Comparison of ENCODE assay signal across 14 mouse cellular contexts in genomic region chr2:173770620-173771019, GRCm38 (mm10). TPM values are rescaled to one million over a fixed set of nuclear protein-coding genes. Genes with fewer than 3 reads are reported as not detected.
DNase-seq lines count a peak whose midpoint lies in the region; ATAC-seq and TF ChIP-seq lines count a peak whose summit lies in the region.
"Had no signal": no experiment of that assay in that cellular context is flagged by ENCODE, and none has a peak within 500 bp of the region (broad histone marks: within the 10 kb centered on the region; RNA-seq: fewer than 3 reads in every experiment).

No protein-coding gene starts in this region.

- no peaks in the 10 kb centered on the region for H3K9me3 ChIP-seq in midbrain, embryonic 12.5 days
- no peaks in the 10 kb centered on the region for H3K9me3 ChIP-seq in midbrain, embryonic 11.5 days (ENCODE audit: control insufficient read depth, low read length)
- H3K9me3 ChIP-seq in neural tube, embryonic 12.5 days, result no peaks in the 10 kb centered on the region
- H3K9me3 ChIP-seq: heart, embryonic 13.5 days; liver, embryonic 12.5 days had no signal

- peak overlapping the region; percentile 15; the same call in 1 of the 2 replicates for H3K27ac ChIP-seq in midbrain, embryonic 12.5 days (replicated peaks)
- no peak overlapping the region for H3K27ac ChIP-seq in midbrain, embryonic 11.5 days (ENCODE audit: low read depth, low read length)
- H3K27ac ChIP-seq in embryonic fibroblast, embryonic 13.5 days (ENCODE audit: insufficient read depth, low read length), result peak overlapping the region; percentile 39
- H3K27ac ChIP-seq in neural tube, embryonic 12.5 days, result peak overlapping the region; percentile 42; the same call in 1 of the 2 replicates
- H3K27ac ChIP-seq: liver, embryonic 12.5 days had no signal

- 0 out of 2 replicates have a peak, but pooled peaks cover 10% of the 10 kb centered on the region for H3K36me3 ChIP-seq in midbrain, embryonic 12.5 days
- no peaks in the 10 kb centered on the region for H3K36me3 ChIP-seq in midbrain, embryonic 11.5 days (ENCODE audit: control insufficient read depth, insufficient read depth, low read length)
- H3K36me3 ChIP-seq in neural tube, embryonic 12.5 days, result no peaks in the 10 kb centered on the region; the same call in 1 of the 2 replicates

- no peak for TF ChIP-seq POLR2A in embryonic fibroblast, embryonic 13.5 days (IDR thresholded peaks at IDR 0.05; ENCODE audit: low read depth, low read length)

- H3K4me1 ChIP-seq in midbrain, embryonic 12.5 days, result peaks cover 46% of the 10 kb centered on the region
- peaks cover 14% of the 10 kb centered on the region for H3K4me1 ChIP-seq in midbrain, embryonic 11.5 days (ENCODE audit: control insufficient read depth, insufficient read depth, low read length)
- peaks cover 10% of the 10 kb centered on the region; the same call in 1 of the 2 replicates for H3K4me1 ChIP-seq in embryonic fibroblast, embryonic 13.5 days (ENCODE audit: control insufficient read depth, insufficient read depth, low read length)
- peaks cover 75% of the 10 kb centered on the region for H3K4me1 ChIP-seq in neural tube, embryonic 12.5 days

- no peak overlapping the region for H3K4me2 ChIP-seq in midbrain, embryonic 12.5 days (replicated peaks)
- H3K4me2 ChIP-seq in midbrain, embryonic 11.5 days, result no peak overlapping the region
- no peak overlapping the region for H3K4me2 ChIP-seq in neural tube, embryonic 12.5 days (replicated peaks)
- H3K4me2 ChIP-seq: heart, embryonic 13.5 days; liver, embryonic 12.5 days had no signal

- no peak for TF ChIP-seq CTCF in embryonic fibroblast, embryonic 13.5 days (IDR thresholded peaks at IDR 0.05; ENCODE audit: borderline replicate concordance, insufficient read depth, low read length)

- no peak overlapping the region for H3K9ac ChIP-seq in midbrain, embryonic 12.5 days (replicated peaks)
- no peak overlapping the region for H3K9ac ChIP-seq in midbrain, embryonic 11.5 days (ENCODE audit: low read length)
- H3K9ac ChIP-seq in neural tube, embryonic 12.5 days, result no peak overlapping the region
- H3K9ac ChIP-seq: heart, embryonic 13.5 days; liver, embryonic 12.5 days had no signal

- no peak overlapping the region for H3K4me3 ChIP-seq in midbrain, embryonic 12.5 days
- H3K4me3 ChIP-seq in midbrain, embryonic 11.5 days (ENCODE audit: low read depth, low read length), result no peak overlapping the region
- no peak overlapping the region for H3K4me3 ChIP-seq in embryonic fibroblast, embryonic 13.5 days (ENCODE audit: insufficient read depth, low read length)
- no peak overlapping the region for H3K4me3 ChIP-seq in neural tube, embryonic 12.5 days
- H3K4me3 ChIP-seq: heart, embryonic 13.5 days; liver, embryonic 12.5 days had no signal

- ATAC-seq in cerebellum, adult (ENCODE audit: insufficient number of reproducible peaks, low FRiP score, low TSS enrichment), result 0 out of 2 replicates have a peak, but pooled peaks have one; percentile 32
- no peak for ATAC-seq in midbrain, embryonic 12.5 days (ENCODE audit: low FRiP score, low read depth)
- no peak for ATAC-seq in midbrain, embryonic 11.5 days (ENCODE audit: low FRiP score)
- ATAC-seq in neural tube, embryonic 12.5 days (ENCODE audit: low FRiP score, low read depth), result no peak
- ATAC-seq: liver, embryonic 12.5 days had no signal

- no peak for DNase-seq in cerebellum, adult 11 months
- DNase-seq in midbrain, embryonic 11.5 days (ENCODE audit: low spot score, missing footprints), result no peak
- DNase-seq in yolk sac, embryonic 10.5 days (ENCODE audit: low spot score), result no peak
- no peak for DNase-seq in embryo, embryonic 9.5 days (ENCODE audit: extremely low spot score)
- DNase-seq: cerebellum, postnatal 36 days; kidney, adult 9 months; right cerebral cortex, adult 18-20 months had no signal

- 69% methylated on average over 5 of the region's 5 CpGs for WGBS in midbrain, embryonic 12.5 days
- WGBS in midbrain, embryonic 11.5 days, result 73% methylated on average over 5 of the region's 5 CpGs
- WGBS in neural tube, embryonic 12.5 days, result 73% methylated on average over 5 of the region's 5 CpGs

- no peaks in the 10 kb centered on the region for H3K27me3 ChIP-seq in midbrain, embryonic 12.5 days
- no peaks in the 10 kb centered on the region for H3K27me3 ChIP-seq in midbrain, embryonic 11.5 days (ENCODE audit: control insufficient read depth, insufficient read depth, low read length)
- no peaks in the 10 kb centered on the region for H3K27me3 ChIP-seq in neural tube, embryonic 12.5 days (replicated peaks)
- H3K27me3 ChIP-seq: heart, embryonic 13.5 days; liver, embryonic 12.5 days had no signal

RNA-seq across cellular contexts. Expression of gene Vapb, which starts 33.3 kb away (rescaled TPM):
- polyA plus RNA-seq in midbrain, embryonic 12.5 days (2016; fragmentation: Nextera tagmentation; extraction: Ambion mirVana), result 11.0 and 14.8 TPM in 2 replicates
- polyA plus RNA-seq in midbrain, embryonic 11.5 days (2014; fragmentation: Nextera tagmentation; extraction: Ambion mirVana), result 13.7 and 13.8 TPM in 2 replicates
- polyA plus RNA-seq in embryonic fibroblast, embryonic 13.5 days (2011; ENCODE audit: insufficient read length, low read depth, missing spikeins), result 85.8 and 99.1 TPM in 2 replicates
- 15.7 and 19.1 TPM in 2 replicates for polyA plus RNA-seq in neural tube, embryonic 12.5 days (2016; fragmentation: Nextera tagmentation; extraction: Ambion mirVana)

RNA-seq across cellular contexts. Expression of gene 1700010B08Rik, which starts 51.4 kb away (rescaled TPM):
- polyA plus RNA-seq in midbrain, embryonic 12.5 days (2016; fragmentation: Nextera tagmentation; extraction: Ambion mirVana), result not detected in 2 replicates
- not detected in 2 replicates for polyA plus RNA-seq in midbrain, embryonic 11.5 days (2014; fragmentation: Nextera tagmentation; extraction: Ambion mirVana)
- not detected in 2 replicates for polyA plus RNA-seq in embryonic fibroblast, embryonic 13.5 days (2011; ENCODE audit: insufficient read length, low read depth, missing spikeins)
- polyA plus RNA-seq in neural tube, embryonic 12.5 days (2016; fragmentation: Nextera tagmentation; extraction: Ambion mirVana), result not detected in 2 replicates
- polyA plus RNA-seq: frontal cortex, adult 2 months; heart, embryonic 13.5 days; liver, embryonic 12.5 days had no signal
